Mouse (Mus musculus): ENCODE measurements around the gene Per3. TPM values are rescaled to one million over a fixed set of nuclear protein-coding genes. Genes with fewer than 3 reads are reported as not detected.

Gene Per3
- polyA plus RNA-seq, 1 experiment = 6.7 TPM

DNA sequence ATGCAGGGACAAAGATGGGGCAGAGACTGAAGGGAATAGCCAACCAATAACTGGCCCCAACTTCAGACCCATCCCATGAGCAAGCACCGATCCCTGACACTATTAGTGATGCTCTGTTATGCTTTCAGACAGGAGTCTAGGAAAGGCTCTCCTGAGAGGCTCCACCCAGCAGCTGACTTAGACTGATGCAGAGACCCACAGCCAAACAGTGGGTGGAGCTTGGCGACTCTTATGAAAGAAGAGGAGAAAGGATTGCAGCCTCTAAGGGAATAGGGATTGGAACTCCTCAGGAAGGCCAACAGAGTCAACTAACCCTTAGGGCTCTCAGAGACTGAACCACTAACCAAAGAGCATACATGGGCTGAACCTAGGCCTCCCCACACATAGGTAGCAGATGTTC is 80.8 kb downstream of the Per3 start:
- WGBS = 66% methylated on average over 2 of the region's 2 CpGs
- Histone ChIP-seq H3K27ac (ENCODE audit: control insufficient read depth, insufficient read depth, low read depth, low read length, poor library complexity) (no peak overlapping the region), H3K4me1 (ENCODE audit: control insufficient read depth, insufficient read depth, low read length) (no peaks in the 10 kb centered on the region), H3K4me3 (replicated peaks; ENCODE audit: control insufficient read depth, low read depth, low read length) (no peak overlapping the region)
- no peak for TF ChIP-seq CTCF (IDR thresholded peaks at IDR 0.05; ENCODE audit: control insufficient read depth, insufficient read depth, low read length)
- no peak for TF ChIP-seq POLR2A (IDR thresholded peaks at IDR 0.05; ENCODE audit: borderline replicate concordance, control insufficient read depth, low read depth, low read length)

DNA sequence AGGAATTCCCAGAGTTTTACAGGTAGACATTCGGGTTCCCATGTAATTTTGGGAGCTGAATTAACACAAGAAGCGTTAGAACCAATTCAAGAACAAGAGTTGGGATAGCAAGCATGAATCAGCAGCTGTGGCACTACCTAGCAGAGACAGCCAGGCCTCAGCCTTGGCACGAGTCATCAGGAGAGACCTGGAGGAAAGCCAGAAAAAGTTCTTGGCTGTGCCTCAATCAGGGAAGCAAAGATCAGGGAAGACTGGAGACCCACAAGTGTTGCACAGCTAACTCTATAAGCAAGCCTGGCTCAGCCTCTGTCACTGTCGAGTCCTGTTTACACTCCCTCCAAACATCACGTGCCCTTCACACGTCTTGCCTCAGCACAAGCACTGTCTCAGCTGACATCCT is 82.2 kb downstream of the Per3 start:
- 60% methylated on average over 6 of the region's 6 CpGs for WGBS
- TF ChIP-seq POLR2A (IDR thresholded peaks at IDR 0.05; ENCODE audit: borderline replicate concordance, control insufficient read depth, low read depth, low read length) = no peak
- TF ChIP-seq CTCF (IDR thresholded peaks at IDR 0.05; ENCODE audit: control insufficient read depth, insufficient read depth, low read length) = no peak
- no peak overlapping the region for H3K4me3 ChIP-seq (replicated peaks; ENCODE audit: control insufficient read depth, low read depth, low read length)
- H3K27ac ChIP-seq (ENCODE audit: control insufficient read depth, insufficient read depth, low read depth, low read length, poor library complexity) = no peak overlapping the region
- no peaks in the 10 kb centered on the region for H3K4me1 ChIP-seq (ENCODE audit: control insufficient read depth, insufficient read depth, low read length)

DNA sequence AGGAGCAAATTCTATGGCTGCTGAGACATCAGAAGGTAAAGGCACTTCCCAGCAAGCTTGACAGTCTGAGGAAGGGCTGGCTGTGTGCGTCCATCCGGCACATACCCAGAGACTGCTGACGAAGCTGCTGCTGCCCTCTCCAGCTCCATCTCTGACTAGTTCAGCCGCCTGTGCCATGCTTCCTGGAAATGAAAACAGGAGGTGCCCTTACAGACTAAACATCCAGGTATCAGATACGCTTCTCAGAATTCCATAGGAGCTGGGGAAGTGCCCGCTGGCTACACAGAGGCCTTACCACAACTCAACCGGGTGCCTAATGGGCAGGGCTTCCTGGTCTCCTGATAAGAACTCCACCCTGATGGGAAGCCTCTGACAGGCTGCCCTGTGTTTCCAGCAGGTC is 85.9 kb downstream of the Per3 start:
- 67% methylated on average over 7 of the region's 7 CpGs for WGBS
- H3K27ac ChIP-seq (ENCODE audit: control insufficient read depth, insufficient read depth, low read depth, low read length, poor library complexity) = no peak overlapping the region
- H3K4me3 ChIP-seq (replicated peaks; ENCODE audit: control insufficient read depth, low read depth, low read length) = no peak overlapping the region
- H3K4me1 ChIP-seq (ENCODE audit: control insufficient read depth, insufficient read depth, low read length) = no peaks in the 10 kb centered on the region
- TF ChIP-seq POLR2A (IDR thresholded peaks at IDR 0.05; ENCODE audit: borderline replicate concordance, control insufficient read depth, low read depth, low read length) (no peak), CTCF (IDR thresholded peaks at IDR 0.05; ENCODE audit: control insufficient read depth, insufficient read depth, low read length) (no peak)

DNA sequence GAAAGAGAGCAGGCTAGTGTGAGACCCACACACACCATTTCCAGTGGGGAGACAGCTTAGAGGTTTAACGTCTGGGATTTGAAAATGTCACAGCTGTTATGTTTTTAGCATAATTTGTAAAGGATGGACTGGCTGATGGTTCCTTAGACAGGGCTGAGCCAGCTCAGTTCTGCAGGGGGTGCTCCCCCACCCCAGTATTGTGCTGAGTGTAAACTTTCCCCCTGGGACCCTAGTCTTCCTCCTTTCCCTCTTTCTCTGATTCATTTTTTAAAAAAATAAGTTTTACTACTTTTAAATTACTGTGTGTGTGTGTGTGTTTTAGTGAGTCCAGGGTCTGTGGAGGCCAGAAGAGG is 87.4 kb downstream of the Per3 start:
- H3K4me3 ChIP-seq (replicated peaks; ENCODE audit: control insufficient read depth, low read depth, low read length) = no peak overlapping the region
- H3K27ac ChIP-seq (ENCODE audit: control insufficient read depth, insufficient read depth, low read depth, low read length, poor library complexity) = no peak overlapping the region
- WGBS = 45% methylated on average over 1 of the region's 1 CpGs
- TF ChIP-seq CTCF (IDR thresholded peaks at IDR 0.05; ENCODE audit: control insufficient read depth, insufficient read depth, low read length) = no peak
- no peak for TF ChIP-seq POLR2A (IDR thresholded peaks at IDR 0.05; ENCODE audit: borderline replicate concordance, control insufficient read depth, low read depth, low read length)
- no peaks in the 10 kb centered on the region for H3K4me1 ChIP-seq (ENCODE audit: control insufficient read depth, insufficient read depth, low read length)

DNA sequence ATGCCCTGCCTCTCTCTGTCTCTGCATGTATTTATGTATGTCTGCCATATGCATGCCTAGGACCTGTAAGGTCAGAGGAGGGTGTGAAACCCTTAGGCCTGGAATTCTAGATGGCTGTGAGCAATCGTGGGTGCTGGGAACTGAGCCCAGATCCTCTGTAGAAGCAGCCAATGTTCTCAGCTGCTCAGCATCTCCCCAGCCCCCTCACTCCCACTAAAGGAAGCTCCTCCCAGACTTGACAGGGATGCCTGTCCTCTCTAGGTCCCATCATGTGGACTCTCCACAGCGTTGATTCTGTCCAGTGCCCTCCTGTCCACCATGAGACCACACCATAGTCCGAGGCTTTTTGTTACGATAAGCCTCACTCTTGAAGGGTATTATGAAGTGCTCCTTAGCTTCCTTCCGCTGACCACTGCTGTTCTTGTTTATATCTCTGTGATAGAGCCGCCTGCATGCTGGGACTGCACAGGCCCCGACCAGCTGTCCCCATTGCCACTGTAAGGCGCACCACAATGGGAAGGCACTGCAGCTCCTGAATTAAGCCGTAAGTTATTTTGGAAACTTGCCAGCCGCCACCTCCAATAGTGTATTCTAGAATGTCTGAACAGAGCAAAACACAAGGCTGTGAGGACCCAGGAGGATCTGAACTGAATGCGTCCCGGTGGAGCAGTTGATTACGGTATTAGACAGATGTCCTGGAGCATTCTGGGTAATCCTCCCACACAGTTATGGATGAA is 87.9 kb downstream of the Per3 start:
- WGBS = 79% methylated on average over 13 of the region's 13 CpGs
- no peak overlapping the region for H3K4me3 ChIP-seq (replicated peaks; ENCODE audit: control insufficient read depth, low read depth, low read length)
- no peak overlapping the region for H3K27ac ChIP-seq (ENCODE audit: control insufficient read depth, insufficient read depth, low read depth, low read length, poor library complexity)
- no peaks in the 10 kb centered on the region for H3K4me1 ChIP-seq (ENCODE audit: control insufficient read depth, insufficient read depth, low read length)
- TF ChIP-seq CTCF (IDR thresholded peaks at IDR 0.05; ENCODE audit: control insufficient read depth, insufficient read depth, low read length) (no peak), POLR2A (IDR thresholded peaks at IDR 0.05; ENCODE audit: borderline replicate concordance, control insufficient read depth, low read depth, low read length) (no peak)

Other genes starting within 250 kb of the Per3 start
- gene Errfi1, start 190.7 kb downstream of the Per3 start, polyA plus RNA-seq (2011; ENCODE audit: insufficient read depth, insufficient read length, low replicate concordance, missing spikeins) = 7.3 and 14.7 TPM in 2 replicates
- 73.9 and 121 TPM in 2 replicates for gene Park7, start 130.2 kb downstream of the Per3 start, polyA plus RNA-seq (2011; ENCODE audit: insufficient read depth, insufficient read length, low replicate concordance, missing spikeins)
- gene Tnfrsf9, start 130.1 kb downstream of the Per3 start, polyA plus RNA-seq (2011; ENCODE audit: insufficient read depth, insufficient read length, low replicate concordance, missing spikeins) = not detected in 2 replicates
- not detected in 2 replicates for gene Uts2, start 47.6 kb downstream of the Per3 start, polyA plus RNA-seq (2011; ENCODE audit: insufficient read depth, insufficient read length, low replicate concordance, missing spikeins)
- gene Vamp3, start 13.3 kb upstream of the Per3 start, polyA plus RNA-seq (2011; ENCODE audit: insufficient read depth, insufficient read length, low replicate concordance, missing spikeins) = 27.1 and 45.0 TPM in 2 replicates
- not detected in 2 replicates for gene Gm13090, start 44.9 kb upstream of the Per3 start, polyA plus RNA-seq (2011; ENCODE audit: insufficient read depth, insufficient read length, low replicate concordance, missing spikeins)